Mouse (Mus musculus) brain, embryonic 14.5 days (tissue): ENCODE results near the gene Psmb2.

Experiments
- CTCF ChIP-seq: fragments of 200-500 bp; IDR thresholded peaks from 2 replicates; pipeline ENCODE4 v1.5.1; 2012; ENCODE audit warnings: inconsistent platforms, mild to moderate bottlenecking, moderate library complexity, borderline replicate concordance; ENCODE audit not compliant: insufficient read depth, insufficient read length; ENCODE audit errors: extremely low read depth
- POLR2A ChIP-seq: fragments of 200-500 bp; IDR thresholded peaks from 2 replicates; pipeline ENCODE4 v1.6.1; 2012; ENCODE audit warnings: mild to moderate bottlenecking, inconsistent platforms, borderline replicate concordance; ENCODE audit not compliant: poor library complexity, insufficient read depth, insufficient read length, severe bottlenecking; ENCODE audit errors: extremely low read depth

DNA sequence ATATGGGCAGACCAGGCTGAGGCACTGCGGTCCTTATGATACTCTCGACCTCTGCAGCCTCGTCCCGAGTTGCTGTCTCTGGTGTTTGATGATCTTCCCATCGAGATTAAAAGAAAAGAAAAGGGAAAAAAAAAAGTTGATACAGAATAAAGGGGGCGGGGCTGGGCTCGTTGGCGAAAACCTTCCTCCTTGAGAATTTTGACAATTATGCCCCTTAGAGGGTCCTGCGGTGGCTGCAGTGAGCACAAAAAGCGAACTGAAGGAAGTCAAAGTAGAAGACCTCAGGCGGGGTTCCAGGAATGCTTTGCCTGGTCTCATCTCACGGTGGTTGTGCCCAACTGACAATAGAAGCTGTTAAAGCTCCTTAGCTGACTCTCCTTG lies 76.8 kb downstream of the Psmb2 start:
- TF ChIP-seq POLR2A (no peak), CTCF (no peak)
